Mouse (Mus musculus) embryonic stem cell, embryonic (primary cell): ENCODE data around the gene Jade1.

Source experiments
- CTCF ChIA-PET, 4 experiments: fragments of 300-600 bp in 2 of 4; fragments of 350-600 bp in 2 of 4; sonication (Branson Sonifier 250); formaldehyde crosslinking; loops; one replicate each; lab custom pipeline; 2022; ENCODE audit warnings: inconsistent platforms in 2 of 4; lab: Charles Lee
- POLR2A ChIA-PET, 4 experiments: fragments of 300-600 bp in 2 of 4; fragments of 350-600 bp in 2 of 4; sonication (Branson Sonifier 250); formaldehyde crosslinking; loops; one replicate each; lab custom pipeline; 2022; ENCODE audit warnings: antibody characterized with exemption in 4 of 4, inconsistent platforms in 1 of 4; lab: Charles Lee

The Jade1 gene

DNA sequence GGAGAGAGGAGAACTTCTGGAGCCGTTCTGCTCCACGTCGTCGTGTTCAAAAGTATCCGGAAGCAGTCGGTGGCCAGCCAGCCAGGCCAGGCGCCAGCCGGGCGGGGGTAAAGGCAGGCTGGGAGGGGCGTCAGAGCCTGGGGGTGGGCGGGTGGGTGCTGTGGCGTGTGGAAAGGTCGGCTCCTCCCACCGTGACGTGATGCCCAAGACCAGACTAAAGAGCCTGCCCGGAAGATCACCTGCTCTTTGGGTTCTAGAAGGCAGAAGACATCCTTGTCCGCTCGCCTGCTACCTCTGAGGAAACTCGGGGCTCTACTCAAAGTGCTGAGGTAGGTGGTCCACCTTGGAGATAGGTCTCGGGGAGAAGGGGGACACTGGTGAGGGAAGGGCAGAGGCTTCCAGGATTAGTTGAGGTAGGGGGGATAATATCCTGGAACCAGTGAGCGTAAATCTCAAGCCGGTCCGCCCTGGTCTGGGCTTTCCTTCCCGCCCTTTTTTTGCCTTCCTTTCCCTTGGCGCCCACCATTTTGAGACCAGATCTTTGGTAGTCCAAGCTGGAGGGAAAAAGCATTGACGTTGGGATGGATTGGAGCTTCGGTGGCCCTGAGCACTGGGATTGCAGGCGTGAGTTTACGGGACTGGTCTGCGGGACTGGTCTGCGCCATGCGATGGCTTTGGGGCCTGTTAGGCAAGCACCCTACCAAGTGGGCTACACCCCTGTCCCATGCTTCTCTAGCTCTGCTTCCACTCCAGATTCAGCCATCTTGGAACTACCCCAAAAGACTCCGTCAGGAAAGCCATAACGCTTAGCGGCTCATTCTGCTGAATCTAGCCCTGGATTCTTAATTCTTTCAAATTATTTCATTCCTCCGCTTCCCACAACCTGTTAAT, at the start of gene Jade1:
Jade1 (plus strand) TSS at position 241 of the 891 bp plus-strand sequence.
- ChIA-PET CTCF (interaction anchor here (0.6 to 1.4 kb wide), 5 partner anchors 22 to 373 kb away, joined by 3 to 4 read pairs (median 3); no protein-coding TSS in a partner anchor), POLR2A (interaction anchor here (0.6 to 12.1 kb wide), 99 partner anchors 8 to 1024 kb away, joined by 3 to 352 read pairs (median 6); partner anchors contain the start of genes Abhd18 (in 1 of the 4), Mfsd8 (in 1 of the 4) and Pgrmc2 (in 1 of the 4))

DNA sequence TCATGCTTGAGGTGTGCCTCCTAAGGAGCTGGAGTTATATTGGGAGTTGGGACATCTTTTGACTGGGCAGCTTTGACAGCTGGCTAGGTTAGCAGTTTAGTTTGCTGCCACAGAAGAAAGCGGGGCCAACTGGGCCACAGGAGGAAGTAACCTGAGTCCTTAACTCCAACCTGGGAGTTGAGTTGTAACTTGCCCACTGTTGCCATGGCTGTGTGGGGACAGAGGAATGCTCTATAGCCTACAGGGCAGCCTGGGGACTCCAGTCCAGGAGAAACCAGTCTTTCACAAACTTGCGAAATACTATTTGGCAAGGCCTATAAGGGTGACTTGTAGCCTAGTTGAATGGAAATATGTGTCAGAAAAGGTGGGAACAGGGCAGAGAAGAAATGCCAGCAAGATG, 46.1 kb upstream of the Jade1 start:
- ChIA-PET CTCF (interaction anchor here in 2 of 4 experiments (0.5 to 0.6 kb wide), 2 partner anchors 60 to 186 kb away, joined by 3 to 4 read pairs; no protein-coding TSS in a partner anchor), POLR2A (interaction anchor here in 3 of 4 experiments (0.6 to 7.4 kb wide), 10 partner anchors 12 to 111 kb away, joined by 3 to 83 read pairs (median 4); no protein-coding TSS in a partner anchor)

DNA sequence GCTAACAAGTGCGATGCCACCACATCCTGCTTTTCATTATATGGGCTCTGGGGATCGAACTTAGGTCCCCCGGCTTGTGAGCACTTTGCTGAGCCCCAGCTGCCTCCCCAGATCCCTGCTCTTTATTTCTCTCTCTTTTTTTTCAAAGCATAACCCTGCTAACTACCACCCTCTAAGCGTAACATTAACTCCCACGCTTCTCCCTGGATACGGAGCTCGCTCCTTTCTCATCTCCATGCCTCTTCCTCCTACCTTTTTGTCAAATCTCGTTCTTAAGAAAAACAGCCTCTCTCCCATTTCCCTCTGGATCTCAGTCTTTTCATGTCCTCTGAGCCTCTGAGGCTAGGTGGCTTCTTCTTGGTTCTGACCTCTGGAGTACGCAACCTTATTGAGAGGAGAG, 45.3 kb upstream of the Jade1 start:
- ChIA-PET POLR2A (interaction anchor here in 3 of 4 experiments (0.5 to 7.4 kb wide), 15 partner anchors 10 to 157 kb away, joined by 3 to 83 read pairs (median 5); partner anchors contain the start of gene Jade1 (in 1 of the 3)), CTCF (interaction anchor here in 1 of 4 experiments (0.6 kb wide), 1 partner anchor 73 kb away, joined by 3 read pairs; no protein-coding TSS in a partner anchor)

DNA sequence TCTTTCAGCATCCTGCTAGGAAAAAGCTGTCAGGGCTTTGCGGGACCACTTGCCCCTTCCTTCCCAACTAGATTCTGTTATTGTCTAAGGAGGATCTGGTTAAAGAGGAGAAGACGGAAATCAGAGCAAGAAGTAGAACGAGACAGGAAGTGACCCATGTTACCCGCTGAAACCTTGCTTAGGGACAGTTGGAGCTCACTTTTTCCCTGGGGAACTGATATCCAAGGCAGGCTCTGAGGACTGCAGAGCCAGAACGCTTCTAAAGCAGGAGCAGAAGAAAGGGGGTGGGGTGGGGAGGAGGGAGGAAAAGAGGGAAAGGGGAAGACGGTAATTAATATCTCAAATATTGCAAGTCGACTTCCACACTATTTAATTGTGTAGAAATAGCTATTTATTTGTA, 44.8 kb upstream of the Jade1 start:
- POLR2A ChIA-PET = interaction anchor here in 3 of 4 experiments (0.5 to 7.4 kb wide), 20 partner anchors 10 to 162 kb away, joined by 3 to 83 read pairs (median 5); partner anchors contain the start of gene Jade1 (in 1 of the 3)

DNA sequence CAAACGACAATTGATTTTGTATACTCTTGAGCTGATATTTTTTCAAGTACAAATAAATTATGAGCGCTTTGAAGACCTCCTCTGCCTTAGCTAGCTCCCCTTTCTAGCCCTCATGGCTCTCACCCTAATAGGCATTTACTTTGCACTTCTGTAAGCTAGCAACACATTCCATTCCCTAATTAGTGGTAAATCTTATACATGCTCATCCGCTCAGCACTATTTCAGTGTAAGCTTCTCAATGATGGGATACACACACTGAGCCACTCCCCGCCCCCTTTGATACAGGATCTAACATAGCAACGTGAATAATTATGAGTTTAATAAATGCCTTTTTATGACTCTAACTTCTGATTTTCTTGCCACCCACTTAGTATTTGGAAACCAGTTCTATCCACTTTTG, 41.5 kb upstream of the Jade1 start:
- POLR2A ChIA-PET = interaction anchor here in 2 of 4 experiments (0.7 to 7.4 kb wide), 11 partner anchors 8 to 43 kb away, joined by 3 to 83 read pairs (median 6); partner anchors contain the start of gene Jade1 (in 1 of the 2)
- CTCF ChIA-PET = no interaction called here

More for the DNA sequence above, 44.8 kb upstream of the Jade1 start:
- CTCF ChIA-PET = interaction anchor here in 1 of 4 experiments (0.6 kb wide), 1 partner anchor 72 kb away, joined by 3 read pairs; no protein-coding TSS in a partner anchor

DNA sequence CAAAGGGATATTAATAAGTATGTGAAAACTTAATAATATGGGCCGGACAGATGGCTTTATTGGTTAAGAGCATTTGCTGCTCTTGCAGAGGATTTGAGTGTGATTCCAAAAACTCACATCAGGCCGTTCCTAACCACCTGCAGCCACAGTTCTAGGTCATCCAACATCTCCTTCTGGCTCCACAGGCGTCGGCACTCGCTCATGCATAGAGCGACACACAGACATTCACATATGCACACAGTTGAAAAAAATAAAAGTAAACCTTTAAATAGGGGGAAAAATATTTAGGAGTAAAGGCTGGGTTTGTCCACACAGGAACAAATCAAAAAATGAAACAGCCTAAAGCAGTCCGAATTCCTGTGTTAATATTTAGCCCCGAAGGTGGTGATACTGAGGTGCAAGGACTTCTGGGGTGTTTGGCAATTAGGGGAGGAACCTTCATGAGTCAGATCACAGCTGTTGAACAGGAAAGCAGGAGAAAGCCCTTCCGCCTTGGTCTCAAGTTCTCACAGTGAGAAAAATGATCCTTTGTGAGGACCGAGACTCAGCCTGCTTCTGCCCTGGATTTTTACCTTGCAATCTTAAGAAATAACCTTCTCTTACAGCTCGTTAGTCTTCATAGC, 40.7 kb upstream of the Jade1 start:
- CTCF ChIA-PET = no interaction called here
- POLR2A ChIA-PET = interaction anchor here in 2 of 4 experiments (1.2 to 7.4 kb wide), 8 partner anchors 8 to 42 kb away, joined by 3 to 83 read pairs (median 6); partner anchors contain the start of gene Jade1 (in 1 of the 2)

DNA sequence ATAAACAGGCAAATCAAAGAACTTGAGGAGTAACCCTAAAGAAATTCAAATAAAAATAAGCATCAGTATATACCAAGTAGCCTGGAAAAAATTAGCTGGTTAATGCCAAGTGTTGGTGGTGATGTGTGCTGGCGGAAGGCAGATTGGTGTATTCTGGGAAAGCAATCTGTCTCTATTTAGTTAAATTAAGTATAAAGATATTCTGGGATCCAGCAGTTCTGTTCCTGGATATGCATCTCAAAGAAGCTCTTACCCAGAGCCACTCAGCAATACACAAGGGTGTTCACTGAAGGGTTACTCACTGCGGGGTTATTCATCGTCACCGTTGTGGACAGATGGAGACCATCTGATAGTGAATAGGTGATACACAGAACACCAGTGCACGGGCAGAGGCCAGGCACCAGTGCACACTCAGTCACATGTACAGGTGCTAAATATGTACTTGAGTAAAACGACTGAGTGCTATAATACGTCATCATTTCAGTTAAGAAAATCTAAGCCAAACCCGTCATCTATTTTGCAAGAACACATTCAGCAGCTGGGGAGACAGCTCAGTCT, 38.5 kb upstream of the Jade1 start:
- ChIA-PET POLR2A (interaction anchor here in 2 of 4 experiments (1.2 to 10.4 kb wide), 7 partner anchors 11 to 38 kb away, joined by 3 to 114 read pairs (median 4); partner anchors contain the start of gene Jade1 (in 1 of the 2)), CTCF (interaction anchor here in 1 of 4 experiments (0.6 kb wide), 1 partner anchor 168 kb away, joined by 5 read pairs; no protein-coding TSS in a partner anchor)

DNA sequence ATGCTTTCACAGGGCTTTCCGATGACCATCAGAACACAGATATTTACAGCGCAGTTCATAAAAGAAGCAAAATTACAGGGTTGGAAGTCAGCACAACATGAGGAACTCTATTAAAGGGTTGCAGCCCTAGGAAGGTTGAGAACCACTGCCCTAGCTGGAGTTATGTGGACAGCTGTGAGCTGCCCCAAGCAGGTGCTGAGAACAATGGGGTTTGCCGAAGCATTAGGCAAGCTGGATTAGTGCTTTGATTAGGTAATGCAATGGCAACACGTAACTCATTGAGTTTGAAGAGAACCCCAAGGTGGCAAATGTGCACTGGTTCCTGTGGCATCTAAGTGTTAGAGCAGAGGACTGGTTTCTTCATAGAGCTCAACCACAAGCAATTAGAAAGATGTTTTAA, 34.6 kb upstream of the Jade1 start:
- CTCF ChIA-PET = no interaction called here
- POLR2A ChIA-PET = interaction anchor here in 2 of 4 experiments (0.8 to 10.4 kb wide), 13 partner anchors 9 to 67 kb away, joined by 3 to 114 read pairs (median 4); partner anchors contain the start of gene Jade1 (in 2 of the 2)

DNA sequence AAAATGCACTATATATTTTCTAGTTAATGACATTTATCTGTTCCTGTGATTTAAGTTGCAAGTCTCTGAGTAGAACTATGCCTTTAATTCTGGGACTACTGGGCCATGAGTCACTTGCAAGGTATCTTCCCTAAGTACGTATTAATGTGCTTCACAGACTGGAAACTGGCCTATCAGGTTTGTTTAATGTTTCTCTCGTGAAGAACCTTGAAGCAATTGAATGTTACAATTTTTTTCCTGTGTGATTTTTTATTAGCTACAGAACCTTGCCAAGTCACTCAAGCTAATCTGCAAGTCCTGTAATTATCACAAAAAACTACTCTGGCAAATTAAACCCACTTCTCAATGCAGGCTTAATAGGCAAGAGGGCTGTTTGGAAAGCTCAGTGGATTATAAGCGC, 33.8 kb upstream of the Jade1 start:
- ChIA-PET CTCF (interaction anchor here in 1 of 4 experiments (1.2 kb wide), 2 partner anchors 20 to 339 kb away, joined by 3 to 4 read pairs; no protein-coding TSS in a partner anchor), POLR2A (interaction anchor here in 3 of 4 experiments (0.9 to 10.4 kb wide), 20 partner anchors 8 to 49 kb away, joined by 3 to 114 read pairs (median 6); partner anchors contain the start of gene Jade1 (in 2 of the 3))

DNA sequence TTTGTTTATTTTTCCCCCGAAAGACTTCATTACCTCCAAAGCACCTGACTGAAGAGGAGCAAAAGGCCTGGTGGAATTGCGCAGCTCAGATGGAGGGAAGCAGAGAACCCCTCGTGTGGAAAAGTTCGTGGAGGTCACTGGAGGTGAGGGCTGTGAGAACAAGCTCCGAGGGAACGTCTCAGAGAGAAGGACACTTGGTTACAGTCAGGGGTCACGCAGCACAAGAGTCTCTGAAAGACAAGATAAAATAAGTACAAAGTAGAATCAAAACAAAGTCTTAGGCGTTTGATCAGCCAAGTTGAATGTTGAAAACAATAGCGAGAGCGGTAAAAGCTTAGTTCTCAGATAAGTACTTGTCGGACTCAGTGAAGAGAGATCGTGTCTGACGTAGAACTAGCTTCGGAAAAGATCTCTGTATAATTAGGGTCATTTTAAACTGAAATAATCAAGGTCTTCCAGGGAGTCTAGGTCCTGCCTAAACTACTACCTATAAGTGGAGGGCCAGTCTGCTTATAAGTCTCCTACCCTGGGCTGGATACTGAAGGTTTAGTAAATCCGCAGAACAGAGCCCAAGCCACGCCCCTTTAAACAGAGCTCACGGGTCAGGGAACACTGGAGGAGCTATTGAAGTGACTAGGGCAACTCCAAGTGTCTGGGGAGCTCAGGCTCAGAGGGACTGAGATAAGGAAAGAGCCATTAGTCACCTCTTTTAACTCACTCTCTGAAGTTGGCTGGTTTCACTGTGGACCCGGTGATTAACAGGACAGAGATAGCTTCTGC, 33.1 kb upstream of the Jade1 start:
- ChIA-PET CTCF (interaction anchor here in 1 of 4 experiments (0.6 to 1.2 kb wide), 3 partner anchors 19 to 339 kb away, joined by 3 to 4 read pairs (median 3); no protein-coding TSS in a partner anchor), POLR2A (interaction anchor here in 3 of 4 experiments (0.7 to 10.4 kb wide), 34 partner anchors 8 to 439 kb away, joined by 3 to 114 read pairs (median 4); partner anchors contain the start of genes Jade1 (in 2 of the 3) and Pgrmc2 (in 1 of the 3))

DNA sequence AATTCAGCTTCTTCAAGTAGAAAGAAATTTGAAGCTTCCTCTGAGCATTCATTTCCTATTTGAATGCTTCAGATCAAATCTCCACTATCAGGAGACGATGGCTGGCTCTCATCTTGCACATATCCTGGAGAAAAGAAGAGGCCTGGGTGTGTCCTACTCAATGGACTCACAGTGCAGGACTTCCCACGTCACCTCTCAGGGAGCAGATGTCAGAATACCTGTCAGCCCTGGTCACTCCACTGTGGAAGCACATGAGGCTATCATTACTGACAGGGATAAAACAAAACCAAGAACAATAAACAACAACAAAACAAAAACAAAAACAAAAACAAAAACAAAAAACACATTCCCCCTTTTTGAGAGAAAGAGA, 32.5 kb upstream of the Jade1 start:
- CTCF ChIA-PET = interaction anchor here in 1 of 4 experiments (0.6 to 1.2 kb wide), 2 partner anchors 75 to 340 kb away, joined by 3 to 4 read pairs; no protein-coding TSS in a partner anchor
- POLR2A ChIA-PET = interaction anchor here in 3 of 4 experiments (0.7 to 10.4 kb wide), 31 partner anchors 9 to 440 kb away, joined by 3 to 114 read pairs (median 5); partner anchors contain the start of genes Jade1 (in 2 of the 3) and Pgrmc2 (in 1 of the 3)

DNA sequence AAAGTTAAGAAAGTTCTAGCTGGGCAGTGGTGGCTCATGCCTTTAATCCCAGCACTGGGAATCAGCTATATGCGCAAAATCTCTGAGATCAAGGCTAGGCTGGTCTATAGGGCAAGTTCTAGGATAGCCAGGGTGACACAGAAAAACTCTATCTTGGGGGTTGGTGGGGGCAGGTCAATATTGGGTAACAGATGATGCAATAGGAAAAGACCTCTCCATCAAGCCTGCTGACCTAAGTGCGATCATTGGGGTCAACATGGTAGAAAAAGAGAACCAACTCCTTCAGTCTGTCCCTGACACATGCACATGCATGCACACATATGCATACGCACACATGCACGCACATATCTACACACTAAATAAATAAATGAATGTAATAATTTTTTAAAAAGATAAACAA, 32.1 kb upstream of the Jade1 start:
- ChIA-PET POLR2A (interaction anchor here in 3 of 4 experiments (0.9 to 10.4 kb wide), 21 partner anchors 9 to 440 kb away, joined by 3 to 114 read pairs (median 6); partner anchors contain the start of genes Jade1 (in 2 of the 3) and Pgrmc2 (in 1 of the 3)), CTCF (no interaction called here)

DNA sequence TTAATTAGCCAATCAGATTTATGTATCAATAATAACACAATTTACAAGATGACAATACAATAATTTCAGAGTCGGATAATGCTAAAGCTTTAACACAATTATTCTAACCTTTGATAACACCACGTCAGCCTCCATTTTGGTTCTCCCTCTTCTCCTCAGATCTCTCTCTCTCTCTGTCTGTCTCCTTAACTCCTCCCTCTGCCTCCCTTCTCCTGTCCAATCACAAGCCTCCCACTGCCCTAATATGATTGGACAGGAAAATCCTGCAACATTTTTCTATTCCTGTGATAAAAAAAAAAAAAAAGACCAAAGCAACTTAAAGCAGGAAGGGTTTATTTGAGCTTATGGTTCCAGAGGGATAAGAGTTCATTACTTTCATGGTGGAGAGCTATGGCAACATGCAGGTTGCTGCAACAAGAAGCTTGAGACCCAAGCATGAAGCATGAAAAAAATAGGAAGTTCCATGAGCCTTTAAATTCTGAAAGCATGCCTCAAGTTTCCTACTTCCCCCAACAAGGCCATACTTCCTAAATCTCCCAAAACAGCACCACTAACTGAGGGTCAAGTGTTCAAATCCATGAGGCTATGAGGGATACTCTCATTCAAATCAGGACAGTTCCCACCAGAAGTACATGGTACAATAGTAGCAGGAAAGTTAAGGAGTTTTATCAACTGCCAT, 27.1 kb upstream of the Jade1 start:
- CTCF ChIA-PET = interaction anchor here in 1 of 4 experiments (1.4 kb wide), 1 partner anchor 12 kb away, joined by 5 read pairs; no protein-coding TSS in a partner anchor
- POLR2A ChIA-PET = interaction anchor here (0.6 to 10.0 kb wide), 41 partner anchors 10 to 1042 kb away, joined by 3 to 174 read pairs (median 4); partner anchors contain the start of genes Jade1 (in 1 of the 4) and Pgrmc2 (in 1 of the 4)

DNA sequence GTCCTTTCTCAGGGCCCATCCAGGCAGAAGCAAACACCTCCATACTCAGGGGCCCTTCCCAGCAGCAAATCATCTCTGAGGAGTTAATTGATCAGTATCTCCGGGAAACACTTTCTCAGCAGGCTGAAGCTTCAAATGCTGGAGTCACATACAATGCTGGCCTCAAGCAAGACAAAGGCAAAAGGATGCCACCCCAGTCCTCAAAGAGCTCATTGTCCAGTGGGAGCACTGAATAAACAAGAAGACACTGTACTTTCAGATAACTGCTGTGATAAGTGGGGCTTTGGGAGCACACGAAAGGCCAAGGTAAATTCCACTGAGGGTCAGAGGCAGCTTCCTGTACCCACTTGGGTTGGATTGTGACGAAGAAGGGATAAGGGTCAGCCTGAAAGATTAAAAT, 25.4 kb upstream of the Jade1 start:
- ChIA-PET CTCF (interaction anchor here in 1 of 4 experiments (1.6 kb wide), 1 partner anchor 11 kb away, joined by 3 read pairs; no protein-coding TSS in a partner anchor), POLR2A (interaction anchor here in 3 of 4 experiments (0.8 to 10.0 kb wide), 10 partner anchors 7 to 37 kb away, joined by 3 to 174 read pairs (median 15); partner anchors contain the start of gene Jade1 (in 1 of the 3))

DNA sequence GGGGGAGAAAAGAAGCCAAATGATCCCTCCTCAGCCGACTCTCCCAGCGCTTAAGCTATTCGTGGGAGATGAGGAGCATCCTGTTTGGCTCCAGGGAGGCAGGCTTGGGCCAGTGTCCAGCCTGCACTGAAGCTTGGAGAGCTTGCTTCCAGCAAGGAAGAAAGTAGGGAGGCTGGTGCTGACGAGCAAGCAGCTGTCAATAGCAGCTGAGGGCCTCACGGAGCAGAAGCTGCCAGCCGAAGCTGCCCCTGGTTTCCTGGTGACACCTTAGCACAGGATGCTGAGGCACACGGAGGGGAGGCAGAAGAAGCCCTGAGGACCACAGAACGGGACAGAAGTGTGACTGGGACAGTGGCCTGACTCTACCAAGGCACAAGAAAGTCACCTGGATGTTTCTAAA, 24.0 kb upstream of the Jade1 start:
- POLR2A ChIA-PET = interaction anchor here in 3 of 4 experiments (0.5 to 10.0 kb wide), 16 partner anchors 8 to 606 kb away, joined by 3 to 174 read pairs (median 4); partner anchors contain the start of gene Jade1 (in 3 of the 3)
- CTCF ChIA-PET = interaction anchor here in 1 of 4 experiments (0.6 kb wide), 1 partner anchor 21 kb away, joined by 5 read pairs; no protein-coding TSS in a partner anchor
